Mouse (Mus musculus) CH12.LX (cell line): ENCODE measurements around the gene Cacnb4. TPM values are rescaled to one million over a fixed set of nuclear protein-coding genes. Genes with fewer than 3 reads are reported as not detected.

ENCODE experiments used
- DNase-seq: peaks from one replicate; pipeline ENCODE4 v3.0.0-alpha.2; 2013; ENCODE audit errors: extremely low read depth
- H3K27ac ChIP-seq: 2 replicates; pipeline ENCODE4 v1.5.1; 2012; ENCODE audit warnings: low read depth, mild to moderate bottlenecking, control low read depth, moderate library complexity; ENCODE audit not compliant: insufficient read depth
- H3K27me3 ChIP-seq: replicated peaks from 2 replicates; pipeline ENCODE3; 2012; ENCODE audit warnings: inconsistent platforms
- H3K36me3 ChIP-seq, 2 experiments: replicated peaks in 1 of 2; 2 replicates each; pipeline versions ENCODE3 to v1.6.1; 2012; ENCODE audit warnings: inconsistent platforms in 1 of 2, low read length in 1 of 2, mild to moderate bottlenecking in 1 of 2, mixed read lengths in 1 of 2, moderate library complexity in 1 of 2; ENCODE audit not compliant: control insufficient read depth in 1 of 2, insufficient read depth in 1 of 2
- H3K4me1 ChIP-seq, 2 experiments: 2 replicates each; pipeline ENCODE4 v1.6.1; 2012; ENCODE audit warnings: inconsistent platforms in 1 of 2, moderate library complexity in 1 of 2; ENCODE audit not compliant: insufficient read depth in 2 of 2, control insufficient read depth in 1 of 2
- H3K4me2 ChIP-seq: 2 replicates; pipeline ENCODE4 v1.6.1; 2012; ENCODE audit warnings: low read depth, mild to moderate bottlenecking, control low read depth; ENCODE audit not compliant: poor library complexity, insufficient read depth, severe bottlenecking
- H3K4me3 ChIP-seq, 3 experiments: fragments of 150-350 bp in 1 of 3; sonication (generic) in 1 of 3; replicated peaks in 1 of 3; 2 replicates each; pipeline versions ENCODE3 to v1.5.1; 2011 to 2012; ENCODE audit warnings: low read depth in 2 of 3, low read length in 2 of 3, mild to moderate bottlenecking in 2 of 3, moderate library complexity in 2 of 3, control low read depth in 1 of 3, improper control_type of control experiment in 1 of 3, inconsistent platforms in 1 of 3, mixed read lengths in 1 of 3; ENCODE audit not compliant: poor library complexity in 1 of 3
- H3K79me2 ChIP-seq: replicated peaks from 2 replicates; pipeline ENCODE4 v1.6.1; 2012; ENCODE audit warnings: mild to moderate bottlenecking, moderate library complexity; ENCODE audit not compliant: control insufficient read depth, poor library complexity, insufficient read depth, severe bottlenecking; ENCODE audit errors: extremely low read depth
- H3K9ac ChIP-seq: 2 replicates; pipeline ENCODE4 v1.6.1; 2012; ENCODE audit warnings: low read depth, mild to moderate bottlenecking, control low read depth, moderate library complexity; ENCODE audit not compliant: insufficient read depth
- H3K9me3 ChIP-seq: replicated peaks from 2 replicates; pipeline ENCODE3; 2012; ENCODE audit warnings: low read length, inconsistent platforms, mixed read lengths
- BHLHE40 ChIP-seq: IDR thresholded peaks from 2 replicates; pipeline ENCODE4 v1.6.1; 2011; ENCODE audit warnings: mild to moderate bottlenecking, low read depth, low read length, improper control_type of control experiment
- CHD2 ChIP-seq: IDR thresholded peaks from 2 replicates; pipeline ENCODE4 v1.6.1; 2011; ENCODE audit warnings: low read length, improper control_type of control experiment
- E2F4 ChIP-seq: IDR thresholded peaks from 2 replicates; pipeline ENCODE4 v1.6.1; 2011; ENCODE audit warnings: low read depth, low read length, improper control_type of control experiment; ENCODE audit not compliant: insufficient replicate concordance
- ETS1 ChIP-seq: conservative IDR thresholded peaks from 2 replicates; pipeline ENCODE4 v1.6.1; 2012; ENCODE audit warnings: low read depth, mild to moderate bottlenecking, inconsistent platforms, low read length, improper control_type of control experiment, moderate library complexity
- IRF4 ChIP-seq: IDR thresholded peaks from 2 replicates; pipeline ENCODE4 v1.6.1; 2014; ENCODE audit warnings: low read depth, mild to moderate bottlenecking, inconsistent platforms, low read length, improper control_type of control experiment
- JUND ChIP-seq: conservative IDR thresholded peaks from 2 replicates; pipeline ENCODE4 v1.6.1; 2011; ENCODE audit warnings: low read depth, low read length, improper control_type of control experiment
- MAFK ChIP-seq: IDR thresholded peaks from 2 replicates; pipeline ENCODE4 v1.6.1; 2011; ENCODE audit warnings: low read length, improper control_type of control experiment; ENCODE audit not compliant: insufficient replicate concordance
- MAX ChIP-seq: IDR thresholded peaks from 2 replicates; pipeline ENCODE4 v1.6.1; 2011; ENCODE audit warnings: low read length, improper control_type of control experiment
- MEF2A ChIP-seq: IDR thresholded peaks from 2 replicates; pipeline ENCODE4 v1.6.1; 2014; ENCODE audit warnings: low read depth, mild to moderate bottlenecking, inconsistent platforms, low read length, improper control_type of control experiment, borderline replicate concordance
- MYC ChIP-seq: IDR thresholded peaks from 2 replicates; pipeline ENCODE4 v1.6.1; 2011; ENCODE audit warnings: low read depth, mild to moderate bottlenecking, improper control_type of control experiment, low read length
- PAX5 ChIP-seq: IDR thresholded peaks from 2 replicates; pipeline ENCODE4 v1.6.1; 2012; ENCODE audit warnings: low read length, inconsistent platforms, mixed read lengths
- POLR2AphosphoS2 ChIP-seq: IDR thresholded peaks from 2 replicates; pipeline ENCODE4 v1.6.1; 2011; ENCODE audit warnings: low read depth, low read length, improper control_type of control experiment
- RCOR1 ChIP-seq: conservative IDR thresholded peaks from 2 replicates; pipeline ENCODE4 v1.6.1; 2012; ENCODE audit warnings: low read depth, mild to moderate bottlenecking, inconsistent platforms, low read length, improper control_type of control experiment
- SIN3A ChIP-seq: IDR thresholded peaks from 2 replicates; pipeline ENCODE4 v1.6.1; 2012; ENCODE audit warnings: low read length, improper control_type of control experiment, inconsistent platforms
- SMC3 ChIP-seq: IDR thresholded peaks from 2 replicates; pipeline ENCODE4 v1.6.1; 2011; ENCODE audit warnings: low read depth, low read length, improper control_type of control experiment
- TBP ChIP-seq: conservative IDR thresholded peaks from 2 replicates; pipeline ENCODE4 v1.6.1; 2011; ENCODE audit warnings: low read depth, low read length, improper control_type of control experiment
- TCF12 ChIP-seq: IDR thresholded peaks from 2 replicates; pipeline ENCODE4 v1.6.1; 2014; ENCODE audit warnings: low read depth, mild to moderate bottlenecking, inconsistent platforms, low read length, improper control_type of control experiment
- UBTF ChIP-seq: IDR thresholded peaks from 2 replicates; pipeline ENCODE4 v1.6.1; 2012; ENCODE audit warnings: low read depth, mild to moderate bottlenecking, inconsistent platforms, low read length, improper control_type of control experiment, moderate library complexity
- USF1 ChIP-seq: IDR thresholded peaks from 2 replicates; pipeline ENCODE4 v1.6.1; 2014; ENCODE audit warnings: low read depth, mild to moderate bottlenecking, inconsistent platforms, low read length, improper control_type of control experiment
- USF2 ChIP-seq: conservative IDR thresholded peaks from 2 replicates; pipeline ENCODE4 v1.6.1; 2011; ENCODE audit warnings: low read depth, low read length, improper control_type of control experiment
- ZNF384 ChIP-seq: IDR thresholded peaks from 2 replicates; pipeline ENCODE4 v1.6.1; 2012; ENCODE audit warnings: low read depth, low read length, improper control_type of control experiment, inconsistent platforms
- dilution Hi-C: fragments of 300-500 bp; cut with MboI; formaldehyde crosslinking; loops from 2 replicates; pipeline ENCODE4 v1.14.3; 2020; ENCODE audit warnings: low sequenced_read_pairs; ENCODE audit not compliant: extremely low pct_unique_long_range_greater_than_20kb, extremely low pct_ligation_motif_present
- in situ Hi-C: fragments of 300-500 bp; cut with MboI; formaldehyde crosslinking; loops from 3 replicates; pipeline ENCODE4 v1.14.3; 2019; ENCODE audit warnings: low sequenced_read_pairs, low pct_ligation_motif_present, low pct_unique_long_range_greater_than_20kb, mixed read lengths
- polyA plus RNA-seq: library from polyadenylated mRNA; unstranded; fragments of >175 nt; gene quantifications from 2 replicates; pipeline ENCODE4 v1.2.1, GENCODE M21; 2012; ENCODE audit warnings: low read depth; ENCODE audit not compliant: insufficient read length
- total RNA-seq, 2 experiments: library from RNA; depleted of rRNA; stranded (reverse); fragments of 300-350 nt in 1 of 2; fragments of >200 nt in 1 of 2; gene quantifications; 2 replicates each; pipeline ENCODE4 v1.2.3; 2012 to 2014

Cacnb4 gene
- total and polyA plus RNA-seq, 3 experiments: 0.77 to 3.4 (median 1.5) TPM

GRCm38 (mm10) chr2:52427383-52427782 lies 249.2 kb downstream of the Cacnb4 start:
- in situ Hi-C loops (no loop called here), dilution Hi-C loops (no loop called here)
- H3K27me3 ChIP-seq: peaks cover 3% of the 10 kb centered on the region
- H3K4me1 ChIP-seq: peaks cover 5 to 45% of the 10 kb centered on the region in 2 experiments; a peak in 3 of 4 replicates
- no peak overlapping the region for H3K4me2 ChIP-seq
- H3K36me3 ChIP-seq: no peaks in the 10 kb centered on the region
- no peak overlapping the region for H3K27ac ChIP-seq
- H3K9me3 ChIP-seq: no peaks in the 10 kb centered on the region
- no peak for DNase-seq
- peak; percentile 67 for TF ChIP-seq MAFK
- no peak for TF ChIP-seq E2F4
- TF ChIP-seq TBP: no peak
- H3K9ac ChIP-seq: no peak overlapping the region
- no peak overlapping the region for H3K4me3 ChIP-seq
- H3K79me2 ChIP-seq: peaks cover 20% of the 10 kb centered on the region

DNA sequence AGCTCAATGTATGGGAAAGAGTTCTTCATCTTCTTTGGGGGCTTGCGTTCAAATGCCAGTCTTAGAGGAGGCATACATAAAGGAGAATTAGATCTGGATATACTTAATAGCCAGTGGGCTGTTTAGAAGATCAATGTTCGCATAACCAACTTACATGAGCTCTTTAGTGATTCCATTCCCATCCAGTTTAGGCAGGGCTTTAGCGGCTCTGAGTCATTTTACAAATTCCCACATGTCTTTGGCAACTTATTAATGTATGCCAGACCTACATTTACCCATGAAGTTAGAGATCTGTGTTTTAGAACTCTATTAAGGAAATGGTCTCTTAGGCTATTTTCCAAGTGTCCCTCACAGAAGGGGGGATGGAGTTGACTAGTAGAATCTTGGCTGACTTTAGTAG lies 250.6 kb downstream of the Cacnb4 start:
- peaks cover 10 to 58% of the 10 kb centered on the region in 2 experiments for H3K4me1 ChIP-seq
- H3K9ac ChIP-seq: no peak overlapping the region
- no peaks in the 10 kb centered on the region for H3K9me3 ChIP-seq
- TF ChIP-seq RCOR1: no peak
- TF ChIP-seq MAX: no peak
- TF ChIP-seq PAX5: no peak
- TF ChIP-seq JUND: no peak
- no peak for TF ChIP-seq SMC3
- TF ChIP-seq SIN3A: no peak
- no peak for TF ChIP-seq CHD2
- no peak for TF ChIP-seq USF2
- TF ChIP-seq POLR2AphosphoS2: no peak
- TF ChIP-seq UBTF: no peak
- no peak for TF ChIP-seq TBP
- no peak for TF ChIP-seq ETS1
- TF ChIP-seq BHLHE40: no peak
- no peak for TF ChIP-seq MEF2A
- TF ChIP-seq ZNF384: no peak
- TF ChIP-seq MAFK: no peak
- no peak for TF ChIP-seq TCF12
- TF ChIP-seq MYC: no peak
- no peak for TF ChIP-seq USF1
- no peak for TF ChIP-seq IRF4
- no peak for DNase-seq
- in situ Hi-C loops (no loop called here), dilution Hi-C loops (no loop called here)
- H3K27ac ChIP-seq: no peak overlapping the region
- peaks cover 34% of the 10 kb centered on the region for H3K79me2 ChIP-seq
- no peak overlapping the region for H3K4me3 ChIP-seq
- peaks cover 3% of the 10 kb centered on the region for H3K27me3 ChIP-seq
- H3K4me2 ChIP-seq: no peak overlapping the region
- H3K36me3 ChIP-seq: no peaks in the 10 kb centered on the region
